Mouse (Mus musculus): ENCODE results near the gene D630003M21Rik.

D630003M21Rik gene

DNA sequence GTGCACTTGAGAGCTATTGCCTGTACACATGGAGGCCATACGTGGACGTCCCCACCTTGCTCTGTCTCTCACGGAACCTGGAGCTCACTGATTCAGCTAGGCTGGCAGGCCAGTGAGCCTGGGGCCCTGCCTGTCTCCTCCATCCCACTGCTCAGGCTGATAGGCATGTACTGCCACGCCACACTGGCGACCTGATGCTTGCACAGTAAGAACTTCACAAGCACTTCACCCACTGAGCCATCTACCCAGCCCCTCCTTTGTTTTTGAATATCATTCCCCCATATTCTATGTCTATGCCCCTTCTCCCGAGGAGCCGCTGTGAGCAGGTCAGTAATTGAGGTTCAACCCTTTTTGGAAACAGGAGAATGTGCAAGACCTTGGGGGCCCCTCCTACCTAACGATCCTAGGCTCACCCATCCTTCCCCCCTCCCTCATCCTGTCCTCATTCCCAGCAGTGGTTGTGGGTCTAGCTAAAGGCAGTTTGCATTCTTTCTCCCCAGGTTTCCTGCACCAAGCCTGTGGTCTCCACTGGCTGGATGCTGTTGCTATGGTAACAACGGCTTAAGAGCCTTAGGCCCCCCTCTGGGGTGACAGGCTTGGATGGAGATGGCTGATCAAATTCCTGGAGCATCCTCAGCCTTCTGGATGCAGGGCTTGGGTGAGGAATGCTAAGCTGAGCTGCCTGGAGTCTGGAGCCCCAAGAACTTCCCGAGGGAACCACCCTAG, 35.2 kb downstream of the D630003M21Rik start:
- DNase-seq, result no peak

DNA sequence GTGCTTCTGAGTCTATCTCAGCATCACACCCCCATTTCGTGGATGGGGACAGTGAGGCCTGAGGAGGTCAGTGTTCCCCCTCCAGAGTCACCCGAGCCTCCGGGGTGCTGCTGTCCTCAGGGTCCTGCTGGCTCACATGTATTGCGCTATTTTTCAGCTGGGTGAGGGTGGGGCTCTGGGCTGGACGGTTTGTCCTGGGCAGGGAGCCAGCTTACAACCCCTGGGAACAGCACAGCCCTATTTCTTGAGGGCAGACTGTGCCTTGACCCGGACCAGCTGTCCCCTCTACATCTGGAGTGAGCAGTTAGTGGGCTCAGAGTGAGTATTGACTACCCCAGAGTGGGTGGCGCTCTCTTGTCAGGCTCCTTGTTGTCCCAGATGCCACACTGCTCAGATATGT, 37.9 kb downstream of the D630003M21Rik start:
- no peak for DNase-seq

DNA sequence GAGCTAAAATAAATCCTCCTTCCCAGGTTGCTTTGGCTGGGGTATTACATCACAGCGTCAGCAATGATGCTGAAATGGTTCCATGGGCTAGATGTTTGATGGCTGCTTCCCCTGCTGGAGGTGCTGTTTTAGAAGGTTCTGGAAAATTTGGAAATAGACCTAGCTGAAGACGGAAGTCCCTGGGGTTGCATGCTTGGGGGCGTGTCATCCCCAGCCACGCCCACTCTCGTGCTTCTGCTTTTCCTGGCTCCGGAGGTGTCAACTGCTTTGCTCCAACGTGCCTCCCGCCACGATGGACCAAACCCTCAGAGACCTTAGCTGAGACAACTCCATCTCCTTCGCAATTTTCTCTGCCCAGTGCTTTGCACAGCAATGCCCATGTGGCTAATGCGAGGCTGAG, 39.6 kb downstream of the D630003M21Rik start:
- no peak for DNase-seq

DNA sequence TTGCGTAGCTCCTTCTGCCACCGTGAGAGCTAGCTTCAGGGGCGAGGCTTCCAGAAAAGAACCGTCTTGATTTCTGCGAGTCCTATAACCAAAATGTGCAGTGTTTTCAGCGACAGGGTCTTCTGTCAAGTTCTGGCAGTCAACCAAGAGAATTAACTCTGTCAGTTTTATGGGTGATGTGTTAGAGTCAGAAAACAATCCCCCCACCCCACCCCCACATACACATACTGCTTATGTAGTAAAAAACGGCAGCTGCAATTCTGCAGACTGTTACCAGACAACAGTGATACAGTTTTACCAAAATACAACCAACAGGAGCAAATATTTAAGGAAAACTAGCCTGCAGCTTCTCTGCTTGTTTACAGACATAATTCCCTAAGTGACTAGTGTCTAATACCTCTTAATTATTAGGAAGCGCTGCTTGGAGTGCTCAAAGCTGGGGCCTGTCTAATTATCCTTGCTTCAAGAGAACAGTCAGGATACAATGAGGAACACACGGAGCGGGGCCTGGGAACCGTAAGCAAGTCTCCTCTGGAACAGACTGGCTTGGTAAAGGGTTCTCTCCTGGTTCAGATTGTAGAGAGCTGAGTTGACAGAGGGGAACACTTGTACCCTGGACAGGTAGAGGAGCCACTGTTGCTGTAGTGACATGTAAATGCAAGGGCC, 42.7 kb downstream of the D630003M21Rik start:
- no peak for DNase-seq

DNA sequence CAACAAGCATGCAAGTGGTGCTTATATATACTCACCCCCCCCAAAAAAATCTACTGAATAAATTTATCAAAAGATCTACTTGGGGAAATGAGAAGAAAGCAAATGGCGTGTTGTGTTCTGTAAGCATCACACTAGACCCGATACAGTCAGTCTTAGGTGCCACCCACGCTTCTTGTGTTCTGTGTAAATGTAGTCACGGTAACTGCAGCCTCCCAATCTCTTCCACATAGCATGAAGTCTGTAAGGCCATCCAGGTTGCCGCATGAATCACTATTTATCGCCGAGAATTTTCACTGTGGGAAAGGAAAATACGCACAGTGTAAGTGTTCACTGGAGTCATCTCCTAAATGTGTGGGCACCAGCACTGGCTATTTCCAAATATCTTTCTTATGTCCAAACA, 45.8 kb downstream of the D630003M21Rik start:
- DNase-seq, result no peak

DNA sequence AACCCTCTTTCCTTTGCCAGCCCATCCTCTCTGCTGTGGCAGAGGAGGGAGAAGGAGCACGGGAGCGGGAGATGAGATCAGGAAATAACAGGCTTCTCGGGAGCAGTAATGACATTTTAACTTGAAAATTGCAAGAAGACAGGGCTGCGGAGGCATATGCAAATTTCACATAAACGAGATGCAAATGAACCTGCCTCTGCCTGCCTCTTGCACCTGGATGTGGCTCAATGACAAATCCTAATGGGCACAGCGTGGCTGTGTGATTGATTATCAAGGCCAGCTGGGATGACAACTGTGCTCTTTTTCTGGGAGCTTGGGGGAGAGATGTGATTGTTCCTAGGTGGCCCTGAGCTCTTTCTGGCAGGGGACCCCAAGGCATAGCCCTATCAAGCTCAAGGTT, 47.1 kb downstream of the D630003M21Rik start:
- no peak for DNase-seq

DNA sequence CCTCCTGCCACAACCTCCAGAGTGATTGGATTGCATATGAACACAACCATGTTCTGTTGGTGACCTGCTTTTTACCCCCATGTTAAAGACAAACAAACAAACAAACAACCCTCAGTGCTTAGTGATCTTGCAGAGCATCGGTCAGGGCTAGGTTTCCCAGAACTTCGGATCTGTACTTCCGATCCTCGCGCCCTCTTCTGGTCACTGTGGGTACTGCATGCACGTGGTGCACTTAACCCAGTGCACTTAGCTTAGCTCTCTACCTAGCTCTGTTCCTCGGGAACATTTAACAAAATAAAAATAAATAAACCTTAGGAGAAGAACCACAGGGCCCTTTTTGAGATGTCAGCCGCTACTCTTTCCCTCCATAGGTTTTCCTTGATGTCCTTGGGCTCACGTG, 48.2 kb downstream of the D630003M21Rik start:
- DNase-seq, result no peak

DNA sequence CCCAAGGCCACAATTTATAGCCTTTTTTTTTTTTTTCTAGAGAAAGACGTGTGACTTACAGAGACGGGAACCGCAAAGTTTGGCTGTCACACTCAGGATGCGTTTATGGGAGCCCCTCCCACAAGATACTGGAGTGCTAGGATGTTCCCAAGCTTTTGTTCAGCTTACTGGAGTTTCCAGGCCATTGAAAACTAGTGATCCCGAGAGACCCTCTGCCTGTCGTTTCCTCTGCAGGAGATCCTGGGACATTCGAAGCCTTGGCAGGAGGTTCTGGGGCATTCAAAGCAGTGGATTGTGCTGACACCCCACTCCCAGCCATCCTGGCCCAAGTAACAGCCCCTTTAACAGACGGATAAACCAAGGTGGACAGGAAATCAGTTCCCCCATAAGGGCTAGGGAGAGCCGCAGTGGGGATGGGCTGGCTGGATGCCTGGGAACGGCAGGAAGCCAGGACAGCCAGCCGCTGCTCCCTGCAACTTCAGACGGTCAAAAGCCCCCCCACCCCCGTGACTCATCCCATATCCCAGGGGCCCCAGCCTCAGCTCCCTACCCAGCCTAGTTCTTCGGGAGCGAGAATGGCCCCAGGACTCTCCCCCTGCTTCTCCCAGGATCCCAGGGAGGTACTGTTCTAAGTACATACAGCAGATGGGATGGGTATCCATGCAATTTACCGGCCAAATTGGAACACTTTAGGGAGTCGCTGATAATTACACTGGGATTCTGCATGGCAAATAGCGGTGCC, 49.5 kb downstream of the D630003M21Rik start:
- DNase-seq, result no peak

DNA sequence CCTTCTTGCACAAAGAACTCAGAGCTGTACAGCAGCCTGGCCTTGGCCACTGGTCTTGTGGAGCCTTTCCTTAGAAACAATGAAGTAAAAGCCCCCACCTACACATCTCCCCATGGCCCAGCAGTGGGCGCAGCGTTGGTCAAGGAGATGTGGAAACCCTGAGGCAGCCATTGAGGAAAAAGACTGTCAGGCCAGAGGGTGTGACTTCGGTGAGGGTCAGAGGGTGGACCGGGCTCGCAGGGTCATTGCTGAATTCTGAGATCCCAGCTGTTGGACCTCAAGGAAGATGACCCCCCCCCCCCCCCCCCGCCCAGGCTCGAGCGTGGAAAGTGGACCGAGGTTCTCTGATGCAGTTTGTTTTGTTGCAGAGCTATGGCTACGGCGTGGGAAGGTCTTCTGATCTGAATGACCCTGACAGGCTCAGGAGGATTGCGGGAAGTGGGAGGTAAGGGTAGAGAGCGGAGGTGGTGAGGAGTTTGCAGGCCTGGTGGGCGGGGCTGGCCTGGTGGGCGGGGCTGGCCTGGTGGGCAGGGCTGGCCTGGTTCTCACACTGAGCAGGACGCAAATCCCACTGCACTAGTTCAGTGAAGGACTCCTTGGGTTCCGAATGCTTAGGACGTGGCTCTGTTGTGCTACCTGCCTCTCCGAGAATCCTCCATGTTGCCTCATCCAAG, 50.2 kb downstream of the D630003M21Rik start:
- peak; percentile 73 for DNase-seq

DNA sequence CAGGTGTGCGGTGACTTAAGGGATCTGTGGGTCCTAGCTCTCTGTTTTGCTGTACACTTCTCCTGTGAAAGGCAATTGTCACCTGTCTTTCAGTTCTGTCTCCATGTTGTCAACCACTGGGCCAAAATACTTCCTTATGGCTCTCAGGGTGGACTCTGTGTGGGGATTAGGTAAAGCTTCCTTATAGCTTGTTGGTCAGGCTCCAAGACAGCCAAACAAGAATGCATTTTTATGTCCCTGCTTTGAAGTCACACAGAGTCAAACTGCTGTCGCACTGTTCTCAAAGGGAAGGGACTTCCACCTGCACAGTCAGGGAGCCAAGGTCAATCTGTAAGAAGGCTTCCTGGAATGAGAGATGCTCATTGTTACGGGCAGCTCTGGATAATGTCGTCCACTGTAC, 50.9 kb downstream of the D630003M21Rik start:
- DNase-seq, result no peak

DNA sequence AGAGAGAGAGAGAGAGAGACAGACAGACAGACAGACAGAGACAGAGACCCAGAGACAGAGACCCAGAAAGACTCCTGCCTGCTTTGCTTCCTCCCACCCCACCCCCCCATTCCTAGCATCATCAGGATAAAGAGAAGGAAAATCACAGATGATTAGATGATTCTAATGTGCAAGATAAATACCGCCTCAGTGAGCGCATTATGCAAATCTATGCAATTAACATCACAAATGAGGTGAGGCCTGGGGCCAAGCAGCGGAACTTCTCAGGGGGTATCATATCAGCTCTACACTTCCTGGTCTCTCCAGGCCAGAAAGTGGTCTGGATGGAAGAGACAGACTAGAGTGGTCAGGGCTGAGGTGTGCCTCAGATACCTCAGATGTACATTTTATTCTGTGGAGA, 51.4 kb downstream of the D630003M21Rik start:
- no peak for DNase-seq

DNA sequence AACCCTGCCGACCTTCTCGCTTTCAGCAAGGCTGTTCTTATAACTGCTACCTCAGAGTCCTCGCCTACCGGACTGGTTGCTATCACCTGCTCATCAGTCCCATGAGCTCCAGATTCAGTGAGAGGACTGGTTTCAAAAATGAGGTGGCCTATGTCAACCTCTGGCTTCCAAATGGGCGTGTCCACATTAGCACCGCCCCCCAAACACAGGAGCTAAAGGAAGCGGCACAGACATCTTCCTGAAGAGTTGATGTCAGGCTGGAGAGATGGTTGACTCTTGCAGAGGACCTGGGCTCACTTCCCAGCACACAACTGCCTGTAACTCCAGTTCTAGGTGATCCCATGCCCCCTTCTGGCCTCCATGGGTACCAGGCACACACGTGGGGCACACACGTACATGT, 52.3 kb downstream of the D630003M21Rik start:
- DNase-seq, result no peak

DNA sequence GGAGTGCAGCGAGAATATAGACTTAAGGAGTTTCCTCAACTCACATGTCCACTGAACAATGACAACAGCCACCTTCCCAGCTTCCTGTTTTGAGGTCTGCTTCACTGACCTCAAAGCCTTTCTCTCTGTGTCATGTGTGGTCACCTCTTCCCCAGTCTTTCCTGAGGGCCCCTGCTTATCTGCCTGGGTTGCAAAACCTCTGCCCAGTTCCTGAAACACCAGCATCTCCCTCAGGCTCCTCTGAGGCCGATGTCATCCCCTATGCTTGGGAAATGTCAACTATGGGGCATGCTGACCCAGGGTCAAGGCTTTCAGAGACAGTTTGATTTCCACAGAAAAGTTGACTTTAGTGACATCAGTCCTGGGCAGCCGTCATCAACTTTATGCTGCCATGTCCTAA, 53.6 kb downstream of the D630003M21Rik start:
- no peak for DNase-seq

DNA sequence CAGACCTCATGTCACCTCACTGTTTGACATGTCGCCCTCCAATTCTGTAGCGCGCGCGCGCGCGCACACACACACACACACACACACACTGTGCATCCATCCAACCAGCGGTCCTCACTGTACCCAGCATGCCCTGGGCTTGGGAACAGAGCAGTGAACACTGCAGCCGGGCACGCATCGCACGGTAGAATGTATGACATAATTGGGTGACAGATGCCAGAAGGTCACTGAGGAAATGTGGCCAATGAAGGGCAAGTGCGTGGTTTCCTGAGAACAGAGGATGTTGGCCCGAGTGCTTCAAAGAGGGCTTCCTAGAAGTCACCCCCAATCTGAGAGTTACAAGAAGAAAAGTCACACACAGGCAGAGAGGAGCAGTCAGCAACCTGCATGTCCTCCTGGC, 54.1 kb downstream of the D630003M21Rik start:
- no peak for DNase-seq

DNA sequence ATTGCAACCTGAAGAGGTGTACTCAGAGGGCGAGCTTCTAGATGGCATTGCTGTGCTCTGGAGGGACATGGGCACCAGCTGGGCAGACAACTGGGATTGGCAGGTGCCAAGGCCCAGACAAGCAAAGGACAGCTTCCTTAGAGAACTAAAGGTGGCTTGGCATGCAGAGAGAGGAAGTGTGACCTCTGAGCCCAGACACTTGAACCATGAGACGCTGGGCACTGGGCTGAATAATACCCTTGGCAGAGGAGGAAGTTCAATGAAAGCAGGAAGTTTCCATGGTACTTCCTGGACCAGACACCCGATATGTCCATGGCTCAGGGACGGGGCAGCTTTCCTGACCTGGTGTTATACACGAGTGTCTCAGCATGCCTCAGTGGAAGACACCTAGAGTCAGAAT, 54.6 kb downstream of the D630003M21Rik start:
- peak; percentile 47 for DNase-seq

DNA sequence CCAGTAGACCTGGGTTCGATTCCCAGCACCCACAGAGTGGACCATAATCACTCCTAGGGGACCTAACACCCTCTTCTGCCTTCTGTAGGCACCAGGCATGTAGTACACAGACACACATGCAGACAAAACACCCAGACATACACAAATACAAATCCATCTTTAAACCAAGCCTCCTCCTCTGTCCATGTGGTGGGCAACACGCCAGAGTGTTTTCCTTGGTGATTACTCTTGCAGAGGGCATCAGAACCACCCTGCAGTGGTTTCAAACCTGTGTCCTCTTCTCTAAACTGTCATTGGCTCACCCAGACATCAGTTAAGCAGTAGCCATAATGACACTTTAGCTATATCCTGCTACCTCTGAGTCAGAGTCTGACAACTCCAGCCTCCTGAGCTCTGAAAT, 58.6 kb downstream of the D630003M21Rik start:
- no peak for DNase-seq

DNA sequence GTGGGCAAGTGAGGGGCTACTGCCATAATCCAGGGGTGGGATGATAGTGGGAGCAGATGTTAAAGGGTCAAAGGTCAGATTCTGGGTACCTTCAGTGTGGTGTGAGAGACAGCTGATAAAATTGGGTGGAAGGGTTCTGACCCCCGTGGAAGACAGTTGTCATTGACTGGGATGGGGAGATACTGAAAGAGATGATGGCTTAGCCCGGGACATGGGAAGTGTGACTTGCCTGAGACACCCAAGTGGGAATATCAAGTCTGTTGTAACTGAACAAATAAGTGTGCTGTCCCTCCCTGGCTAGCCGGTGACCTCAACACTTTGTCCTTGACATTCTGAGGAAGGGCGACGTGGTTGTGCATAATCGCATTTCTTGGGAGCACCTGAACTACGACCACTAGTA, 59.3 kb downstream of the D630003M21Rik start:
- DNase-seq, result no peak

DNA sequence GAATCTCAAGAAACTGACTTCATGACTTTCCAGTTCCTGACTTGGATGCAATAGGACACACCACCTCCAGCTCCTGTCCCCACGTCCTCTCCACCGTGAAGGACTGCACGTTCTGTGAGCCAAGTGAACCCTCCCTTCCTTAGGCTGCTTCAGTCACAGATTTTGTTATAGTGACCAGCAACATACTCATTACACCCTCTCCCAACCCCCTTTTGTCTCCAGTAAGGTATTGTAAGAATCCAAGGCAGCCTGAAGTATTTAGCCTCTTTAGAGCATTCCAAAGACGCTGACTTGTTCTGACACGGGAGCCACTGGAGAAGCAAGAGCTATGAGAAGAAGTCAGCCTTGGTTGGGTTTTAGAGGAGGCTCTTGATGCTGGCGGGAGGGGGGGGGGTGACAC, 59.7 kb downstream of the D630003M21Rik start:
- DNase-seq, result no peak

DNA sequence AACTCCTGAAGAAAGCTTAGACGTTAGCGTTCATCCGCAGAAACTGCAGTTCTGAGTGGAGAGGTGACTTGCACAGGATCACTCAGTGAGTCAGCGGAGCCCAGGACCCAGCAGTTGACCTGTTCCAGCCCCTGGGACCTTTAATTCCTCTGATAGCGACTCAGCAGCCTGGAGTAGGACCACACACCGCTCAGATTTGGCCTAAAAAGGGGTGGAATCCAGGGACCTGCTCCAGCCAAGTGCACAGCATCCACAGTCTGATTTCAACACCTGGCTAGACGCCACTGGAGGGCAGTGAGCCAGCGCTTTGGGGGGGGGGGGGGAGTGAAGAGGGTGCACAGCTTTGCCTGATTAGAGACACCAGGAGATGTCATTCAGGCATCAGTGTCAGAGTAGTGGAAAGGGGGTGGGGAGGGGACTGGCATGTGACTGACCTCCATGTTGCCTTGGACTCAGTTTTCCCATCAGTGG, 60.2 kb downstream of the D630003M21Rik start:
- DNase-seq, result no peak

DNA sequence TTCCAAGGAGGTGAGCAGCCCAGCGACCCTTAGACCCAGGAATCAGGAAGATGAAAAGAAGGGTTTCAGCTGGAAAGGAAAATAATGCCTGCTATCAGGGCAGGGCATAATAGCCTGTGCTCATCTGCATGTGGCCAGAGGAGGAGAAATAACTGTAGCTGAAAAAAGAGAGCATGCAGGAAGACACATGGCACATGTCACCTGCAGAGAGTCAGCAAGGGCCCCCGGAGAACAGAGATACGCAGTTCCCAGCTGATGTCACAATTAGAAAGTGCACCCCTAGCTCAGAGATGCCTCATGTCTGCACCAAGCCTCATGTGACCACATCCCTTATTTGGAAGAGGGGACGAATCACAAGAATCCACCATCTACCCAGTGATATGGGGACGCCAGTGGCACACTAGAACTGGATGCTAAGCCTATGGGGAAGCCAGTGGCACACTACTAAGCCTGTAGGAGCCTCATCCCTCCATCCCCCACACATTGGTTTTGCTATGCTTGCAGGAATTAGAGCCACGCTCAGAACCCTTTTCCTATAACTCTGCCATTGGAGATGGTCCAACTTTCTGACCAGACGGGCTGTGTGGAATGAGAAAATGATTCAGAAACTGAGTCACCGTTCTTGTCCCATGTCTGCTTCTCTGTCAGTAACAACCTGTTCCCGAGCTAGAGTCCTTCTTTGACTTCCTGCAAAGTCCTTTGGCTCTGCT, 61.4 kb downstream of the D630003M21Rik start:
- DNase-seq, result no peak

DNA sequence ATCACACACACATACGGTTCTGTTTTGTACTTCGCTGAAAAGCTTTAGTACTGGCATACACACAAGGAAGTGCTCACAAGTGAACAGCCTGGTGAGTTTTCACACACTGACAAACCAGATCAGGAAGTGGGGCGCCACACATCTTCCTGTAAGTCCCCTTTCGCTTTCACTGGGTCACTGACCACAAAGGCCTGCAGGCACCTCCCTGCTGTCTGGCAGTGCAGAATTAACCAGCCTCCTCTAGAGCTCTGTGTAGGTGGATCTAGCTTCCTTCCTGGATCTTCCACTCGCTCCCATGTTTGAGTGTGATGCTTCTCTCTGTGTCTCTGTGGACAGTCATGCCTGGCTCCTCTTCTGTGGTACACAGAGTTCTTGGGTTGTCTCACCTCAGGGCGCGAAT, 62.4 kb downstream of the D630003M21Rik start:
- DNase-seq, result peak; percentile 64

DNA sequence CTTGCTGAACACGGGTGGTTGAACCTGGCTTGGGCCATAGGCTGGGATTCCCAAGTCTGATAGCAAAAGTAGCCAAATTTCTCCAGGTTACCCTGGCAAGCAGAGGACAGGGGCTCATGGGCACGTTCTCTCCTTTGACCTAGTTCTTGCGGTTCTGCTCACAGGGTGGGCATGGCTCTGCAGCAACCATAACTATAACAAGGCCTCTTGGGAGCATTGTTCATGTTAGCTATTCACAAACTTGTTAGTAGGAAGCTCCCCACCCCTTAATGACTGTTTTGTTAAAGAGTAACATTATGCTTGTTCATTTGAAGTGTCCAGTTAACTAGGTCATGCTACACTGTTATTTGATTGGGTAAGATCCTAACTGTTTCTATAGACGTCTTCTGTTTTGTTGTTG, 63.2 kb downstream of the D630003M21Rik start:
- no peak for DNase-seq

DNA sequence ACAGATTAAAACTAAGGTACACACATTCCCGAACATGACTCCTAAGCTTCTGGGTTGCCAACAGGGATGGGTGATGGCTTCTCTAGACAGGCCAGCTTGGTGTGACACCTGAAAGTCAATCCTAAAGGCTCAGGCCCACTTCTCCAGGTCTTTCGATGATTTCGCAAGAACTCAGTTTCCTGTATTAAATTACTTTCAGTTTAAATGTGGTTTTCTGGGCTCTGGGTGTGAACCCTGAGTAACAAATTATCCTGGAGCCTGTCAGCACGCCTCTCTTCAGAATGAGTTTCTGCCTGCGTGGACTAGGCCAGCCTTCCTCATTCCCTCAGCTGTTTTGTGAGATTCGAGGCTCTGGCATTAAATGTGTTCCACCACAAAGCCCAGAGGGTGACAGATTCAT, 66.0 kb downstream of the D630003M21Rik start:
- DNase-seq, result no peak
